Mouse (Mus musculus): ENCODE measurements around the gene Plcg2. TPM values are rescaled to one million over a fixed set of nuclear protein-coding genes. Genes with fewer than 3 reads are reported as not detected.

Gene Plcg2
- polyA plus RNA-seq, 1 experiment from 2014 or later: 1.6 TPM

DNA sequence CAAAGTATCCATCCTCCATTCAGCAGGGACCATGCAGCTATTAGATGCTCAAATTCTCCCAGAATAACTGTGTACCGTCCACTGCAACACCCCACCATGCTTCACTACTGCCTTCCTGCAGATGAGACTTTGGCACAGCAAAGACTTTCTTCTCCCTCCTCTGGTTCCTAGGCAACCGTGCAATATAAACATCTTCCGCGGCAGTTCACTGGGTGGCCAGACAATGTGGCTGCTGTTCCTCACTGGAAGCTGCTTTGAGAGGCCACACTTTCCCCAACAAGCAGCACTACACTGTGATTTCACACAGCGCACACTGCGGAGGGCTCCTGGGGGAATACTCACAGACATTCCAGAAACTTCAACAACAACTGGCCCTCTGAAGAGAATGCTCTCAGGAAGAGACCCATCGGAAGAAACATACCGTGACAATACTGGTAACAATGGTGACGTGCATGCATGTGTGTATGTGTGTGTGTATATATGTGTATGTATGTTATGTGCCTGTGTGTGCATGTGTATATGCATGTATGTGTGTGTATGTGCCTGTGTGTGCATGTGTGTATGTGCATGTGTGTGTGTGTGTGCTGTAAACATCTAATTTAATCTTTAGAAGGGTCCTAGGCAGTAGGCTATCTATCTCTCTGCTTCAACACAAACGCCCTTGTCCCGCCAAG, 162.4 kb downstream of the Plcg2 start:
- Histone ChIP-seq H3K4me2 (peak overlapping the region; percentile 14; the same call in 1 of the 2 replicates), H3K4me1 (replicated peaks) (peaks cover 13% of the 10 kb centered on the region), H3K4me3 (no peak overlapping the region), H3K27ac (replicated peaks) (no peak overlapping the region), H3K36me3 (no peaks in the 10 kb centered on the region), H3K9me3 (no peaks in the 10 kb centered on the region), H3K9ac (no peak overlapping the region), H3K27me3 (no peaks in the 10 kb centered on the region)
- WGBS: 19% methylated on average over 11 of the region's 11 CpGs
- peak; percentile 87; the same call in 1 of the 2 replicates for ATAC-seq (ENCODE audit: low FRiP score, low read depth)

DNA sequence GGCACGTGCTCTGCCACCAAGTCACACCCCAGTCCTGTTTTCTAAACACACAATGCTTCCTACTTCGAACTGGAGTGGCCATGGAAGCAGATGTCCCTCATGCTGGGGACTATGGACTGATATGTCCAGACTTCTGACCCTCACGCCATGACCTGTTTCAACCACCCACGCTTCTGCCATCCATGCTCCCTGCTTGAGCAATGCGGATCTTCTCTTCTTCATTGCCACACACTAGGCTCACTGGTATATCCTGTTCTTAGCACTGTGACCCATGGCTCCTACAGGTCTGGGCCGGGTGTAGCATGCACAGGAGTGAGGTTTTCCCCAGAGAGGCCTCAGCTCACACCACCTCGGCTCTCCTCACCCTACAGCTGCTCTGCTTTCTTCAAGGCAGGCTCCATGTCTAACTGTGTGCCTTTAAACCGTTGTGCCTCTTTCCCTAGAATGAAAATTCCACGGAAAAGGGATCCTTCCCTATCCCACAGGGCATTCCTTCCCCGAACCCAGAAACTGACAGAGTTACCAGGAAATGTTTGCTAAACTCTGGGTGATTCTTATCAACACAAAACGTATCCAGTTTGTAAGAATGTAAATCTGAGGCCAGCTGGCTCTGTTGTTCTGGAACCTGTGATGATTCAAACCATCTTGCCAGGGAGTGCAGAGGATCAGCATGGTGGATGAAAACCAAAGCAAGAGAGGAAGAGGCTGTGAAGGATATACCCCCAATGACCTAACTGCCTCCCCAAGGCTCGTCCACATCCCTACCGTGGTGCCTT, 169.4 kb downstream of the Plcg2 start:
- Histone ChIP-seq H3K9me3 (no peaks in the 10 kb centered on the region), H3K4me3 (no peak overlapping the region), H3K27me3 (no peaks in the 10 kb centered on the region), H3K4me2 (no peak overlapping the region), H3K4me1 (replicated peaks) (no peaks in the 10 kb centered on the region), H3K9ac (no peak overlapping the region), H3K36me3 (no peaks in the 10 kb centered on the region), H3K27ac (replicated peaks) (no peak overlapping the region)
- 84% methylated on average over 13 of the region's 13 CpGs for WGBS
- no peak for ATAC-seq (ENCODE audit: low FRiP score, low read depth)

DNA sequence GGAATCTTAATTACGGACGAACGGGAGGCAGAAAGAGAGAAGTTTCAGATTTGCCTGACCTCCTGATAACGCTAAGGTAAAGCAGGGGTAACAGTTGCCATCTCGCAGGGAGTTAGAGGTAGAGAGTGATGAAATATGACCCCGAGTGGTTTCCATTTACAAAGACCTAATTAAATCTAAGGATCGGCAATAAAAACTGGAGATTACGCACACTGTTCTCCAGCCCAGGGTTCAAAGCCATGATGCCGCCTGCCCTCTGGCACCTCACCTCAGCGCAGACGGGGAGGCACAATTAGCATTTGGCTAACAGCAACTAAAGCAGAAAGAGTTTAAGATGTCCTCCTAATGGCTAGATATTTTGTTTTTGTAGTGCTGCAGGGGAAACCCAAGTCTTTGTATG, 172.4 kb downstream of the Plcg2 start:
- Histone ChIP-seq H3K9ac (no peak overlapping the region), H3K36me3 (no peaks in the 10 kb centered on the region), H3K4me1 (replicated peaks) (0 out of 2 replicates have a peak, but pooled peaks cover 3% of the 10 kb centered on the region), H3K9me3 (no peaks in the 10 kb centered on the region), H3K27me3 (no peaks in the 10 kb centered on the region), H3K27ac (replicated peaks) (no peak overlapping the region), H3K4me2 (no peak overlapping the region), H3K4me3 (no peak overlapping the region)
- no peak for ATAC-seq (ENCODE audit: low FRiP score, low read depth)
- 50% methylated on average over 11 of the region's 11 CpGs for WGBS

DNA sequence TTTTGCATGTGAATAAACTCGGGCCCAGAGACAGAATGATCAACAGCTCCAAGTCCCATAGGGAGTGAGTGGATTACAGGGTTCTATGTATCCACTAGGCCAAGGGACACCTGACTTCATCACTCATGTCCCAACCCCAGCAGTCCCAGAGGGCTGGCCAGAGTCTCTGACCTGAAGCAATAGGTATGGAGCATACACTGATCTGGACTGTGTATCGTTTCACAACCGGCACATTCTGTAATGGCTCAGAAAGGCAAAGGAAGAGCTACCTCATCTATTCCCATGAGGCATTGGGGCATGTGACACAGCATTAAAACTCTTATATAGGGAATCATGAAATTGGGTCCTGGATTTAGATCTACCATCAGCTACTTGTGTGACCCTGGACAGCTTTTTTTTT, 174.5 kb downstream of the Plcg2 start:
- 82% methylated on average over 3 of the region's 3 CpGs for WGBS
- H3K9ac ChIP-seq: no peak overlapping the region

DNA sequence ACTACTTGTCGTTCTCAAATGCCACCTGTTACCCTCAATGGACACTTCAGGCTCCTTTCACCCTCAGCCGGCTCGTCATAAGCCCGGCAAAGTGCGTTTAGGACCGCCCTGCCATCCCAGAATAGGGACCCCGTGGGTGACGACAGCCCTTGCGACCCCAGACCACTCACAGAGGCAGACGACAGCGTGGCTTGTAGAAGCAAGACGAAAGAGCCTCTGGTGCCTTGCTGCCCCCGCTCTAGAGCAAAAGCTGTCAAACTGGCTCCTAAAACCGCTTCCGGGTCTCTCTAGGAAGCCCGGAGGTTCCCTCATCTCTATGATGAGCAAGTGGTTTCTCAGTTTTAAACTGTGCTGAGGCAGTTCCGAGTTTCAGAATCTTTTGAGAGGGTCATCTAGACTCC, 175.3 kb downstream of the Plcg2 start, which contains the start of gene Sdr42e1:
TSS of gene Sdr42e1 (minus strand) at position 260 of the 401 bp plus-strand sequence.
- Histone ChIP-seq H3K27ac (replicated peaks) (no peak within 1 kb of the TSS), H3K4me2 (peak within 1 kb of the TSS; percentile 76), H3K9me3 (no peaks in the 10 kb centered on the region), H3K9ac (peak within 1 kb of the TSS; percentile 43), H3K4me1 (replicated peaks) (0 out of 2 replicates have a peak, but pooled peaks cover 3% of the 10 kb centered on the region), H3K27me3 (no peaks in the 10 kb centered on the region), H3K36me3 (no peaks in the 10 kb centered on the region), H3K4me3 (peak within 1 kb of the TSS; percentile 48)
- no peak for ATAC-seq (ENCODE audit: low FRiP score, low read depth)
- 16% methylated on average over 17 of the region's 17 CpGs for WGBS

More for the DNA sequence above, 174.5 kb downstream of the Plcg2 start:
- H3K27ac ChIP-seq (replicated peaks): no peak overlapping the region
- H3K4me1 ChIP-seq (replicated peaks): 0 out of 2 replicates have a peak, but pooled peaks cover 3% of the 10 kb centered on the region
- H3K4me2 ChIP-seq: no peak overlapping the region
- no peaks in the 10 kb centered on the region for H3K27me3 ChIP-seq
- no peaks in the 10 kb centered on the region for H3K36me3 ChIP-seq
- no peaks in the 10 kb centered on the region for H3K9me3 ChIP-seq
- no peak overlapping the region for H3K4me3 ChIP-seq
- no peak for ATAC-seq (ENCODE audit: low FRiP score, low read depth)

DNA sequence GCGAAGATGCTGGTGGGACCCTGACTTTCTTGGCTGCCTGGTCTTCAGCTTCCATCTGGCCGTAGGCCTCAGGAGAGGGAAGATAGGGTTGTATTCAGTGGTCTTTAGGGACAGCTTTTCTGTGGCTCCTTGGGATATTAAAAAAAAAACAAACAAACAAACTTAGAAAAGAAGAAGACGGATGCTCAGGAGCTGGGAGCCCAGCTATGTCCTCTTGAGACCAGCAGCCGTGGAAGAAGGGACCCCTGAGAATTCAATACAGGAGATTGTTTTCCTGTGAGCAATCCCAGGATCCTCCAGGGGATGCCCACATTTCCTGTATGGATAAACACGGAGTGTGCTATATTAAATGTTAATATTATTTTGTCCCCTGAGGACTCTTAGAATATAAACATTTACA, 177.1 kb downstream of the Plcg2 start:
- H3K9ac ChIP-seq: no peak overlapping the region
- no peak overlapping the region for H3K4me2 ChIP-seq
- H3K27ac ChIP-seq (replicated peaks): no peak overlapping the region
- no peaks in the 10 kb centered on the region for H3K36me3 ChIP-seq
- H3K27me3 ChIP-seq: no peaks in the 10 kb centered on the region
- H3K9me3 ChIP-seq: no peaks in the 10 kb centered on the region
- H3K4me1 ChIP-seq (replicated peaks): 0 out of 2 replicates have a peak, but pooled peaks cover 3% of the 10 kb centered on the region
- H3K4me3 ChIP-seq: no peak overlapping the region
- no peak for ATAC-seq (ENCODE audit: low FRiP score, low read depth)
- 69% methylated on average over 5 of the region's 5 CpGs for WGBS

DNA sequence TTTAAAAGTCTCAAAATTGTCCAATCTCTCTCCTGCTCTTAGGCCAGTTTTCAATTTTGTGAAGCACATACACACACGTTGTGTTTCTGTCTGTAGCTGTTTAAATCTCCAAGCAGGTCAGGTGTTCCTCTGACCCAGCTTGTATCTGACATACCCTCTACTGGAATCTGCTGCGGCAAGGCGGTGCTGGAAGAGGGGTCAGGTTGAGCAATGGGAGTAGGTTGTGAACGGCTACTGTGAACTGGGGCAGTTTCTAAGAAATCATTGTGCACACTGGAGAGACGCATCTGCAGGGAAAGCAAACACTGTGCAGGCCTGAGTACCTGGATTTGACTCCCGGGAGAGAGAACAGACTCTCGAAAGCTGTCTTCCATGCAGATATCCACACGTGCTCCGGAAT, 178.4 kb downstream of the Plcg2 start:
- Histone ChIP-seq H3K4me3 (no peak overlapping the region), H3K27me3 (no peaks in the 10 kb centered on the region), H3K27ac (replicated peaks) (no peak overlapping the region), H3K36me3 (no peaks in the 10 kb centered on the region), H3K9me3 (no peaks in the 10 kb centered on the region), H3K4me1 (replicated peaks) (0 out of 2 replicates have a peak, but pooled peaks cover 3% of the 10 kb centered on the region), H3K4me2 (no peak overlapping the region), H3K9ac (no peak overlapping the region)
- 78% methylated on average over 9 of the region's 9 CpGs for WGBS
- ATAC-seq (ENCODE audit: low FRiP score, low read depth): no peak

DNA sequence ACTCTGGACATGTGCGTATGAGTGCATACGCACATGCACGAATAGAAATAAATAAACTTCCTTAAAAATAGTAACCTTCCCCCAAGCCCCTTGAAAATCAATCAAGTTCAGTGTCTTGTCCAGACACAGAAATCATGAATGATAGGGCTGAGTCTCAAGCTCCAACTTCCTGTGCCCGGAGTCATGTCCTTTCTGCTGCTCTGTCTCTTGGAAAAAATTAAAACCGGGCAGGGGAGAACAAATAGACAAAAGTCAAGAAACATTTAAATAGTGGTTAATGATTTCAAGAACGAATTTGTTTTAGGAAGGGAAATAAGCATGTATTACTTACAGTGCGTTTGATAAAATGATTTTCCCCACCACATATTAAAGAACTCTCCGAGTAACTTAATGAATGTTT, 178.9 kb downstream of the Plcg2 start:
- Histone ChIP-seq H3K9me3 (no peaks in the 10 kb centered on the region), H3K4me3 (no peak overlapping the region), H3K4me1 (replicated peaks) (0 out of 2 replicates have a peak, but pooled peaks cover 3% of the 10 kb centered on the region), H3K36me3 (no peaks in the 10 kb centered on the region), H3K4me2 (no peak overlapping the region), H3K27me3 (no peaks in the 10 kb centered on the region), H3K9ac (no peak overlapping the region), H3K27ac (replicated peaks) (no peak overlapping the region)
- ATAC-seq (ENCODE audit: low FRiP score, low read depth): no peak
- 83% methylated on average over 8 of the region's 8 CpGs for WGBS

DNA sequence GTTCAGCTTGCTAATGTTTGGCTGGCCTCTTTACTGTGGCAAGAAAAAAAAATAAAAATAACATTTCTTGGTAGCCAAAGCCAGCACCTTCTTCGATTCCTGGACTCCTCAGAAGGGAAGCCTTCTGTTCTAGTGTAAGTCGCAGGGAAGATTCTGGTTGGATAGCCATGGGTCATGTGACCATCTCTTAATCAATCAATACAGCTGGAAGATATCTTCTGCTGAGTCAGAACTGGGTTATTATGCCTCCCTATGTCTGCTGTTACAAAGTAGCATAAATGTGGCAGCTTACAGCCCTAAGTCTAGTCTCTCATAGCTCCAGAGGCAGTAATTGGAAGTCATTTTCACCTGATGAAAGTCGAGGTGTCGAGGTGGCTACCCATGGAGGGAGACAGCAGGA, 180.6 kb downstream of the Plcg2 start:
- no peaks in the 10 kb centered on the region for H3K9me3 ChIP-seq

DNA sequence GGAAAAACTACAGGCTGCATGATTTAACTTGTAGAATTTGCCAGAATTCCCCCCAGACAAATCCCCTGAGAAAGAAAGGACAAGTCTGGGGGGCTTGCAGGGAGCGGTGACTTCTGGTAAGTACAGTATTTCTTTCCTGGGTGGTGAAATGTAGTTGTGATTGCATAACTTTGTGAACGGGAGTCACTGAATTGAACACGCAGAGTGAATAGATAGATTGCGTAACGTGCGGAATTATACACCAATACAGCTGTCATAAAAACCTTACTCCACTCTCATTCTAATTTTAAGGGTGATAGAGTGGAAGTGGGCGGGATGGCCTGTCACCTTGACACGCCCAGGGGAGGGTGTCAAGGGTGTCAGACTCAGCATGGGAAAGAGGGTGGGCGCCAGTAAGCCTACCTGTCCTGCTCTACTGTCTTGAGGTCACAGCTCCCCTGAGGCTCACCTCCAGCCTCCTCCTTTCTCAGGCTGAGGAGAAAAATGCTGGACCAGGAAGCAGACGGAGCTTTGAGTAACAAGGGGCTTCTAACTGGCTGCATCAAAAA, 185.9 kb downstream of the Plcg2 start:
- 88% methylated on average over 10 of the region's 10 CpGs for WGBS
- Histone ChIP-seq H3K4me3 (no peak overlapping the region), H3K9ac (no peak overlapping the region), H3K9me3 (no peaks in the 10 kb centered on the region), H3K4me1 (replicated peaks) (no peaks in the 10 kb centered on the region), H3K36me3 (no peaks in the 10 kb centered on the region), H3K27me3 (no peaks in the 10 kb centered on the region), H3K4me2 (no peak overlapping the region), H3K27ac (replicated peaks) (no peak overlapping the region)
- no peak for ATAC-seq (ENCODE audit: low FRiP score, low read depth)

More for the DNA sequence above, 180.6 kb downstream of the Plcg2 start:
- Histone ChIP-seq H3K27ac (replicated peaks) (no peak overlapping the region), H3K4me3 (no peak overlapping the region), H3K36me3 (no peaks in the 10 kb centered on the region), H3K4me1 (replicated peaks) (no peaks in the 10 kb centered on the region), H3K4me2 (no peak overlapping the region), H3K27me3 (no peaks in the 10 kb centered on the region), H3K9ac (no peak overlapping the region)
- no peak for ATAC-seq (ENCODE audit: low FRiP score, low read depth)
- 90% methylated on average over 4 of the region's 4 CpGs for WGBS

DNA sequence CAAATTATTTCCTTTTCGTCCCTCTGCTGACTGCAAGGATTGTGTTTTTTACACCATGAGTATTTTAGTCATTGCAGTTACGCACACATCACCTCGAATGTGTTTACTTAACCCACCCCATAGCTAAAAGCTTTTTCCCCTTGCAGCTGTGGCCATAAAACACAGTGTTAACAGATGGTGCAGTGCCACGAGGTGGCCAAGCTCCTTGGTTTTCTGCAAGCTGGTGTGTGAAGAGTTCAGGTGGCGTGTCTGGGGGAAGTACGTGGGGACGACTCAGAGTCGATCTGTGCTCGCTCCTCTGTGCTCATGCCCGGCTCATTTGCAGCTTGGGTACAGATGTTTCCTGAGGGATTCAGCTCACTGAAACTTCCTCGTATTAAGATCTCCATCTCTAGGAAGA, 186.4 kb downstream of the Plcg2 start:
- Histone ChIP-seq H3K36me3 (no peaks in the 10 kb centered on the region), H3K27ac (replicated peaks) (no peak overlapping the region), H3K4me3 (no peak overlapping the region), H3K4me2 (no peak overlapping the region), H3K27me3 (no peaks in the 10 kb centered on the region), H3K4me1 (replicated peaks) (no peaks in the 10 kb centered on the region), H3K9me3 (no peaks in the 10 kb centered on the region), H3K9ac (no peak overlapping the region)
- WGBS: 69% methylated on average over 11 of the region's 11 CpGs
- no peak for ATAC-seq (ENCODE audit: low FRiP score, low read depth)
